In genomic region chr11:102082322-102082721, GRCm38 (mm10) we compare ENCODE assay signal across 9 mouse cellular contexts. TPM values are rescaled to one million over a fixed set of nuclear protein-coding genes. Genes with fewer than 3 reads are reported as not detected.
A peak's percentile ranks its signal among the peaks of the same experiment; 100 is the strongest.
DNase-seq lines count a peak whose midpoint lies in the region; ATAC-seq and TF ChIP-seq lines count a peak whose summit lies in the region.
"Had no signal": no experiment of that assay in that cellular context is flagged by ENCODE, and none has a peak within 500 bp of the region (broad histone marks: within the 10 kb centered on the region; RNA-seq: fewer than 3 reads in every experiment).

No protein-coding gene starts in this region.

- H3K4me2 ChIP-seq in forebrain, postnatal 0 days (ENCODE audit: low read depth), result peak overlapping the region; percentile 81
- peak overlapping the region; percentile 46 for H3K4me2 ChIP-seq in liver, embryonic 16.5 days (ENCODE audit: low read depth, low read length)
- H3K4me2 ChIP-seq in neural tube, embryonic 15.5 days, result peak overlapping the region; percentile 91

- H3K9ac ChIP-seq in forebrain, postnatal 0 days, result peak overlapping the region; percentile 47
- peak overlapping the region; percentile 46 for H3K9ac ChIP-seq in liver, embryonic 16.5 days (ENCODE audit: low read depth, low read length)
- peak overlapping the region; percentile 64 for H3K9ac ChIP-seq in neural tube, embryonic 15.5 days (replicated peaks)

- peak; percentile 33 for TF ChIP-seq CTCF in forebrain, postnatal 0 days (IDR thresholded peaks at IDR 0.05; ENCODE audit: low read depth)
- 0 out of 2 replicates have a peak, but pooled peaks have one; percentile 6 for TF ChIP-seq CTCF in layer of hippocampus, adult 2 months (conservative IDR thresholded peaks at IDR 0.05)

- 1% methylated on average over 18 of the region's 18 CpGs for WGBS in forebrain, postnatal 0 days
- WGBS in liver, embryonic 16.5 days (ENCODE audit: insufficient replicate concordance), result under 1% methylated on average over 18 of the region's 18 CpGs
- WGBS in neural tube, embryonic 15.5 days, result 0% methylated on average over 18 of the region's 18 CpGs

- peak; percentile 81 for DNase-seq in ES-CJ7 (ENCODE audit: low read depth, low spot score)
- peak; percentile 53 for DNase-seq in c-Kit-positive CD71-positive TER-119-positive erythroid progenitor cells, embryonic 14.5 days (ENCODE audit: low spot score)
- DNase-seq in forebrain, postnatal 0 days, result peak; percentile 90
- DNase-seq in heart, postnatal 4 days, result peak; percentile 82
- peak; percentile 83 to 89 for DNase-seq in layer of hippocampus, adult 2 months (ENCODE audit: low spot score in 2 of 2)
- DNase-seq in spleen, adult 12 weeks (ENCODE audit: low spot score), result no peak

- peak; percentile 89 for ATAC-seq in forebrain, postnatal 0 days
- peak; percentile 73 for ATAC-seq in liver, embryonic 16.5 days (ENCODE audit: low read depth)
- peak; percentile 82 for ATAC-seq in neural tube, embryonic 15.5 days (ENCODE audit: low FRiP score)

- H3K4me3 ChIP-seq in forebrain, postnatal 0 days (ENCODE audit: low read depth, low read length), result peak overlapping the region; percentile 40
- H3K4me3 ChIP-seq in layer of hippocampus, adult 2 months, result peak overlapping the region; percentile 58
- peak overlapping the region; percentile 10 for H3K4me3 ChIP-seq in liver, embryonic 16.5 days (ENCODE audit: low read depth, low read length)
- peak overlapping the region; percentile 47 for H3K4me3 ChIP-seq in neural tube, embryonic 15.5 days (replicated peaks)
- H3K4me3 ChIP-seq: myocyte had no signal

- no peaks in the 10 kb centered on the region for H3K9me3 ChIP-seq in forebrain, postnatal 0 days (ENCODE audit: low read length)
- no peaks in the 10 kb centered on the region; the same call in 1 of the 2 replicates for H3K9me3 ChIP-seq in liver, embryonic 16.5 days (replicated peaks; ENCODE audit: control insufficient read depth, low read length)
- H3K9me3 ChIP-seq in neural tube, embryonic 15.5 days (replicated peaks), result no peaks in the 10 kb centered on the region

- no peaks in the 10 kb centered on the region for H3K27me3 ChIP-seq in forebrain, postnatal 0 days (ENCODE audit: insufficient read depth, low read length)
- peaks cover 4% of the 10 kb centered on the region for H3K27me3 ChIP-seq in liver, embryonic 16.5 days (ENCODE audit: control insufficient read depth, insufficient read depth, low read depth, low read length)
- no peaks in the 10 kb centered on the region for H3K27me3 ChIP-seq in neural tube, embryonic 15.5 days (replicated peaks)

- 0 out of 2 replicates have a peak, but pooled peaks cover 9% of the 10 kb centered on the region for H3K4me1 ChIP-seq in forebrain, postnatal 0 days (ENCODE audit: insufficient read depth)
- peaks cover 23% of the 10 kb centered on the region for H3K4me1 ChIP-seq in liver, embryonic 16.5 days (ENCODE audit: control insufficient read depth, low read depth, low read length)
- H3K4me1 ChIP-seq in neural tube, embryonic 15.5 days, result peaks cover 42% of the 10 kb centered on the region

- H3K36me3 ChIP-seq in forebrain, postnatal 0 days (ENCODE audit: insufficient read depth), result peaks cover 10% of the 10 kb centered on the region; the same call in 1 of the 2 replicates
- peaks cover 3% of the 10 kb centered on the region; the same call in 1 of the 2 replicates for H3K36me3 ChIP-seq in liver, embryonic 16.5 days (ENCODE audit: control insufficient read depth, insufficient read depth)
- peaks cover 32% of the 10 kb centered on the region for H3K36me3 ChIP-seq in neural tube, embryonic 15.5 days

- no peak overlapping the region for H3K27ac ChIP-seq in forebrain, postnatal 0 days (ENCODE audit: low read depth, low read length)
- peak overlapping the region; percentile 79 for H3K27ac ChIP-seq in layer of hippocampus, adult 2 months
- H3K27ac ChIP-seq in liver, embryonic 16.5 days (ENCODE audit: low read length), result no peak overlapping the region
- no peak overlapping the region; the same call in 1 of the 2 replicates for H3K27ac ChIP-seq in neural tube, embryonic 15.5 days (replicated peaks)

RNA-seq across cellular contexts. Expression of gene Mpp2, which starts 6.0 kb away (rescaled TPM):
- total RNA-seq in forebrain, postnatal 0 days (2014; rRNA removed), result 27.3 and 28.3 TPM in 2 replicates
- polyA plus RNA-seq in forebrain, postnatal 0 days (2015; fragmentation: Nextera tagmentation; extraction: Ambion mirVana), result 14.1 and 21.4 TPM in 2 replicates
- 1 to 10 TPM; 6.1 to 7.3 TPM for total RNA-seq in heart, postnatal 4 days (2021)
- 100 to 1,000 TPM; 147 to 149 TPM for total RNA-seq in layer of hippocampus, adult 2 months (2021)
- polyA plus RNA-seq in liver, embryonic 16.5 days (2015; fragmentation: Nextera tagmentation; extraction: Ambion mirVana), result 9.2 and 11.1 TPM in 2 replicates
- 30.4 and 31.8 TPM in 2 replicates for polyA plus RNA-seq in neural tube, embryonic 15.5 days (2015; fragmentation: Nextera tagmentation; extraction: Ambion mirVana)

RNA-seq across cellular contexts. Expression of gene Ppy, which starts 18.8 kb away (rescaled TPM):
- not detected in 2 replicates for total RNA-seq in forebrain, postnatal 0 days (2014; rRNA removed)
- polyA plus RNA-seq in forebrain, postnatal 0 days (2015; fragmentation: Nextera tagmentation; extraction: Ambion mirVana), result not detected in 2 replicates
- total RNA-seq in heart, postnatal 4 days (2021), result not detected
- total RNA-seq in layer of hippocampus, adult 2 months (2021), result not detected
- polyA plus RNA-seq in liver, embryonic 16.5 days (2015; fragmentation: Nextera tagmentation; extraction: Ambion mirVana), result 0.32 TPM in 1 of 2 replicates, not detected in the other
- 0.36 TPM in 1 of 2 replicates, not detected in the other for polyA plus RNA-seq in neural tube, embryonic 15.5 days (2015; fragmentation: Nextera tagmentation; extraction: Ambion mirVana)
- polyA plus RNA-seq: myocyte had no signal

RNA-seq across cellular contexts. Expression of gene Pyy, which starts 25.3 kb away (rescaled TPM):
- total RNA-seq in forebrain, postnatal 0 days (2014; rRNA removed), result not detected in 2 replicates
- not detected in 2 replicates for polyA plus RNA-seq in forebrain, postnatal 0 days (2015; fragmentation: Nextera tagmentation; extraction: Ambion mirVana)
- not detected for total RNA-seq in heart, postnatal 4 days (2021)
- not detected for total RNA-seq in layer of hippocampus, adult 2 months (2021)
- polyA plus RNA-seq in liver, embryonic 16.5 days (2015; fragmentation: Nextera tagmentation; extraction: Ambion mirVana), result 1.1 TPM in 1 of 2 replicates, not detected in the other
- polyA plus RNA-seq in neural tube, embryonic 15.5 days (2015; fragmentation: Nextera tagmentation; extraction: Ambion mirVana), result 1.0 and 7.8 TPM in 2 replicates
- polyA plus RNA-seq: myocyte had no signal

RNA-seq across cellular contexts. Expression of gene Cd300lg, which starts 41.0 kb away (rescaled TPM):
- 0.69 and 0.86 TPM in 2 replicates for total RNA-seq in forebrain, postnatal 0 days (2014; rRNA removed)
- polyA plus RNA-seq in forebrain, postnatal 0 days (2015; fragmentation: Nextera tagmentation; extraction: Ambion mirVana), result 0.15 and 0.30 TPM in 2 replicates
- total RNA-seq in heart, postnatal 4 days (2021), result 10 to 100 TPM; 32.3 to 36.2 TPM
- total RNA-seq in layer of hippocampus, adult 2 months (2021), result not detected
- polyA plus RNA-seq in liver, embryonic 16.5 days (2015; fragmentation: Nextera tagmentation; extraction: Ambion mirVana), result 0.68 and 0.87 TPM in 2 replicates
- polyA plus RNA-seq in neural tube, embryonic 15.5 days (2015; fragmentation: Nextera tagmentation; extraction: Ambion mirVana), result 0.64 and 0.88 TPM in 2 replicates
- polyA plus RNA-seq: myocyte had no signal

RNA-seq across cellular contexts. Expression of gene Mpp3, which starts 54.1 kb away (rescaled TPM):
- total RNA-seq in forebrain, postnatal 0 days (2014; rRNA removed), result 56.6 and 60.3 TPM in 2 replicates
- polyA plus RNA-seq in forebrain, postnatal 0 days (2015; fragmentation: Nextera tagmentation; extraction: Ambion mirVana), result 45.5 and 46.4 TPM in 2 replicates
- total RNA-seq in heart, postnatal 4 days (2021), result 1 to 10 TPM; 6.2 to 7.4 TPM
- 10 to 100 TPM; 88.3 to 94.4 TPM for total RNA-seq in layer of hippocampus, adult 2 months (2021)
- 0.28 and 0.76 TPM in 2 replicates for polyA plus RNA-seq in liver, embryonic 16.5 days (2015; fragmentation: Nextera tagmentation; extraction: Ambion mirVana)
- polyA plus RNA-seq in neural tube, embryonic 15.5 days (2015; fragmentation: Nextera tagmentation; extraction: Ambion mirVana), result 49.6 and 56.6 TPM in 2 replicates
